ENCODE assay signal across 10 mouse cellular contexts in the genomic region with DNA sequence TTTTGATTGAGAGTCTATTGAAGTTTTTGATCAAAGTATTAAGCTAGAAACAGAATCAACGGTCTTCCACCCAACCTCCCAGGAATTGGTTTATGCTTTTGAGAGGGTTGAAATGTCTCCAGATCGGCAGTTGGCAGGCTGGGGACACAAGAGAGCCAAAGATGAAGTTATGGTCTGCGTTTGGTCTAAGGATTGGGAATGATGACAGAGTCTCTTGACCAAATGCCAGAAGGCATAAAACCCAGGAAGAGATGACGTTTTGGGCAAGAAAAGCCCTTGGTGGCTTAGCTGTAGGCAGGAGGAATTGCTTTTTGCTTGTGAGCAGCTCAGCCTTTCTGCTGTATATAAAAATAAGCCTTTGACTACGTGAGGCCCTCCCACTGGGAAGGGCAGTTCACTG.
DNase-seq lines count a peak whose midpoint lies in the region; ATAC-seq and TF ChIP-seq lines count a peak whose summit lies in the region.
"Had no signal": no experiment of that assay in that cellular context is flagged by ENCODE, and none has a peak within 500 bp of the region (broad histone marks: within the 10 kb centered on the region; RNA-seq: fewer than 3 reads in every experiment).

No protein-coding gene starts in this region.

- no peaks in the 10 kb centered on the region for H3K27me3 ChIP-seq in kidney, postnatal 0 days (ENCODE audit: insufficient read depth, low read length)
- H3K27me3 ChIP-seq in kidney, embryonic 14.5 days (ENCODE audit: control insufficient read depth, insufficient read depth, low read length): no peaks in the 10 kb centered on the region
- no peaks in the 10 kb centered on the region for H3K27me3 ChIP-seq in lung, embryonic 15.5 days
- H3K27me3 ChIP-seq: heart, embryonic 13.5 days had no signal

- TF ChIP-seq POLR2A in brain, embryonic 14.5 days (IDR thresholded peaks at IDR 0.05; ENCODE audit: borderline replicate concordance, extremely low read depth, insufficient read depth, insufficient read length, poor library complexity, severe bottlenecking): no peak

- H3K27ac ChIP-seq in kidney, postnatal 0 days: no peak overlapping the region
- H3K27ac ChIP-seq in kidney, embryonic 14.5 days (ENCODE audit: low read depth, low read length): no peak overlapping the region
- peak overlapping the region; percentile 18 for H3K27ac ChIP-seq in lung, embryonic 15.5 days
- H3K27ac ChIP-seq: heart, embryonic 13.5 days; midbrain, embryonic 10.5 days had no signal

- H3K4me2 ChIP-seq in kidney, postnatal 0 days (ENCODE audit: low read length): no peak overlapping the region
- H3K4me2 ChIP-seq in kidney, embryonic 14.5 days (replicated peaks; ENCODE audit: low read depth, low read length): no peak overlapping the region
- H3K4me2 ChIP-seq in lung, embryonic 15.5 days: no peak overlapping the region
- H3K4me2 ChIP-seq: heart, embryonic 13.5 days had no signal

- no peak overlapping the region for H3K4me3 ChIP-seq in kidney, postnatal 0 days (replicated peaks; ENCODE audit: low read depth, low read length)
- no peak overlapping the region for H3K4me3 ChIP-seq in kidney, embryonic 14.5 days (ENCODE audit: low read length)
- H3K4me3 ChIP-seq in lung, embryonic 15.5 days: no peak overlapping the region
- H3K4me3 ChIP-seq: heart, embryonic 13.5 days; midbrain, embryonic 10.5 days had no signal

- H3K4me1 ChIP-seq in kidney, postnatal 0 days (replicated peaks; ENCODE audit: insufficient read depth, low read length): no peaks in the 10 kb centered on the region
- H3K4me1 ChIP-seq in kidney, embryonic 14.5 days (ENCODE audit: control insufficient read depth, insufficient read depth, low read length): no peaks in the 10 kb centered on the region
- H3K4me1 ChIP-seq in lung, embryonic 15.5 days: peaks cover 42% of the 10 kb centered on the region
- H3K4me1 ChIP-seq: midbrain, embryonic 10.5 days had no signal

- no peaks in the 10 kb centered on the region for H3K9me3 ChIP-seq in kidney, postnatal 0 days (replicated peaks; ENCODE audit: low read length)
- H3K9me3 ChIP-seq in kidney, embryonic 14.5 days (ENCODE audit: control insufficient read depth, low read length): no peaks in the 10 kb centered on the region
- no peaks in the 10 kb centered on the region for H3K9me3 ChIP-seq in lung, embryonic 15.5 days
- H3K9me3 ChIP-seq: heart, embryonic 13.5 days; midbrain, embryonic 10.5 days had no signal

- no peaks in the 10 kb centered on the region for H3K36me3 ChIP-seq in kidney, postnatal 0 days (ENCODE audit: insufficient read depth, low read length)
- no peaks in the 10 kb centered on the region for H3K36me3 ChIP-seq in kidney, embryonic 14.5 days (ENCODE audit: control insufficient read depth, insufficient read depth, low read length)
- H3K36me3 ChIP-seq in lung, embryonic 15.5 days: no peaks in the 10 kb centered on the region

- DNase-seq in kidney, postnatal 0 days (ENCODE audit: low spot score): peak; percentile 11
- peak; percentile 29 for DNase-seq in brain, embryonic 14.5 days (ENCODE audit: low read depth)
- DNase-seq in gastrocnemius, postnatal 14 days: peak; percentile 63
- DNase-seq in retina, postnatal 1 day: no peak
- DNase-seq in thymus, postnatal 14 days: no peak
- DNase-seq: thymus, adult 18-20 months had no signal

- no peak overlapping the region for H3K9ac ChIP-seq in kidney, postnatal 0 days (ENCODE audit: low read depth, low read length)
- no peak overlapping the region for H3K9ac ChIP-seq in kidney, embryonic 14.5 days (ENCODE audit: low read depth, low read length)
- no peak overlapping the region for H3K9ac ChIP-seq in lung, embryonic 15.5 days
- H3K9ac ChIP-seq: heart, embryonic 13.5 days had no signal

- intact Hi-C loops in gastrocnemius, postnatal 14 days (cut with DNase I; ENCODE audit: low total_unique reads): no loop called here

- TF ChIP-seq CTCF in kidney, postnatal 0 days (IDR thresholded peaks at IDR 0.05; ENCODE audit: low read depth): no peak
- no peak for TF ChIP-seq CTCF in brain, embryonic 14.5 days (IDR thresholded peaks at IDR 0.05; ENCODE audit: borderline replicate concordance, extremely low read depth, insufficient read depth, insufficient read length)

- 69% methylated on average over 5 of the region's 5 CpGs for WGBS in kidney, postnatal 0 days
- WGBS in kidney, embryonic 14.5 days: 75% methylated on average over 5 of the region's 5 CpGs
- 38% methylated on average over 5 of the region's 5 CpGs for WGBS in lung, embryonic 15.5 days

- ATAC-seq in kidney, postnatal 0 days (replicated peaks; ENCODE audit: low FRiP score, low read depth): no peak
- no peak for ATAC-seq in kidney, embryonic 14.5 days (ENCODE audit: low FRiP score, low TSS enrichment)
- peak; percentile 28; the same call in 1 of the 2 replicates for ATAC-seq in lung, embryonic 15.5 days (ENCODE audit: borderline replicate concordance, extremely low read depth, low FRiP score, low TSS enrichment)

Comparison
In these comparisons a context has a peak if more than half of its experiments do, and no peak if none do; other contexts are left out.
1. DNase-seq: peak in kidney, postnatal 0 days (single experiment), brain, embryonic 14.5 days (single experiment) and gastrocnemius, postnatal 14 days (single experiment); none in retina, postnatal 1 day (single experiment) and thymus, postnatal 14 days (single experiment).